Mouse (Mus musculus) E14TG2a.4 (cell line): ENCODE data around the gene Gjc2.

Source experiments
- CTCF ChIP-seq: conservative IDR thresholded peaks from 2 replicates; pipeline ENCODE4 v1.5.1; 2014; ENCODE audit warnings: low read length
- NANOG ChIP-seq: IDR thresholded peaks from 2 replicates; pipeline ENCODE4 v1.6.1; 2014; ENCODE audit warnings: borderline replicate concordance, low read length, mixed read lengths

DNA sequence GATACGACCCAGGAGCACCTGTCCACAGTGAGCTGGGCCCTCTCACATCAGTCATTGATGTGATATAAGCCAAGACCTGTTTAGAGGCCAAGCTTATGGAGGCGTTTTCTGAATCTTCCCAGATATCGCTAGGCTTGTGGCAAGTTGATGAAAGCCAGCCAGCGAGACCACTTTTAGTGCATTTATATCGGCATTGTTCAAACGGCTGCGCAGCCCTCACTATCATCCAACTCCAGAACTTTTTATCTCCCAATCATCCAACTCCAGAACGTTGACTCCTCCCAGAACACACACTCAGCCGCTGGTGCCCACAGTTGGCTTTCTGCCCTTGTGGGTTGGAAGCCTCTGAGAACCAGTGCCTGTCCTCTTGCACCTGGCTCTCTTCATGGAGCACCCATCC lies 18.6 kb downstream of the Gjc2 start:
- TF ChIP-seq CTCF (no peak), NANOG (no peak)
